Mouse (Mus musculus) ovary, adult 10 weeks (tissue): ENCODE data around the gene Angptl8. TPM values are rescaled to one million over a fixed set of nuclear protein-coding genes. Genes with fewer than 3 reads are reported as not detected.

Experiments used
- polyA plus RNA-seq: library from polyadenylated mRNA; stranded (reverse); fragments of 350-450 nt; fragmentation: Illumina TruSeq; extraction: RNeasy Lipid Tissue Mini Kit (QIAGEN cat#74804); gene quantifications from one replicate; pipeline ENCODE4 v1.2.3, GENCODE M21; 2014

Gene Angptl8
- polyA plus RNA-seq: not detected

GRCm38 (mm10) chr9:21835258-21835912 is at the start of gene Angptl8:
TSS of gene Angptl8 (plus strand) at chr9:21835510.

GRCm38 (mm10) chr9:21798345-21799009 is 36.8 kb upstream of the Angptl8 start, which contains the start of gene Kank2:
TSS of gene Kank2 (minus strand) at chr9:21798744.

DNA sequence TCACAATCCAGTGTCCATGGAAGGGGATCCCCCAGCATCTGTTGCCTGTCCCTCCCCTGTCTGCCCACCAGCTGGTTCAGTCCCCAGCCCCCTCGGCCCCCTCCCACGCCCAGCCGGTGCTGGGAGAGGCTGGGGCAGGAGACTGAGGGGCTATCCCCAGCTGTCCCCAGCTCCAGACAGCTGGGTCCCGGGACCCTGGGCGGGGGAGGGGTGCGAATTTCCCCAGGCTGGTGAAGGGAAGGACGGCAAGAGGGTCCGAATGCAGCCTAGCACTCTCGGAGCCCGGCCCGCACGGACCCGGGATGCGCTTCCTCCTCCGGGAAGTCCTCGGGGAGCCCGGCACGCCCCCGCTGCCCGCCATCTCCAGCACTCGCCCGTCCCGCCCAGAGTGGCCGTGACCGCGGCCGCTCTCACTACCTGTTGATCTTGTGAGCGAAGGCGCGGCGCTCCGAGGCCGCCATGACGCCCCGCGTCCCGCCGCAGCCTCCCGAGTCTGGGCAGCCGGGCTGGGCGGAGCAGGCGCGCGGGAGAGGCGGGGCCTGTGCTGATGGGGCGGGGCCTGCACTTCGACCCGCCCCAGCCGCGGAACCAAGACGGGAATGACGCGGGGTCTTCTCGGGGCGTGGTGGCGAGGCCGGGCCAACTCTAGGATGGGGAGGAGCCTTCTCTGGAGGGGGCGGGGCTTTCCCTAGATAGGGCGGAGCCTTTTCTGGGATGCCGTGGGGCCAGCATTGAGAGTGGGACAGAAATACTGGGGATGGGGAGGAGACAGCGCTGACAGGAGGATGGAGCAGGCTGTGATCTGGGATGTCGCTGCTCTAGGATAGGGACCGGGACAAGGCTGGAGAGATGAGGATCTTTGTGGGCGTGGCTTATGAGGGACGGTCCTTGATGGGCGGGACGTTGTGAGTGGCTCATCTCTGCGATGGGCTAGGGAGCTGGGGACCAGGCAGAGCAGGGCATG is 17.1 kb downstream of the Angptl8 start, which contains the start of gene Dock6:
Dock6 (minus strand) TSS at position 508 of the 964 bp plus-strand sequence.

Other genes with a start within 250 kb of the Angptl8 start
- 47.5 TPM for gene Timm29, start 242.8 kb upstream of the Angptl8 start, polyA plus RNA-seq
- gene Yipf2, start 242.7 kb upstream of the Angptl8 start, polyA plus RNA-seq: 7.0 TPM
- 6.6 TPM for gene Smarca4, start 219.3 kb upstream of the Angptl8 start, polyA plus RNA-seq
- 21.2 TPM for gene Ldlr, start 112.0 kb upstream of the Angptl8 start, polyA plus RNA-seq
- gene Spc24, start 75.2 kb upstream of the Angptl8 start, polyA plus RNA-seq: 5.9 TPM
- 32.1 TPM for gene Kank2, start 36.8 kb upstream of the Angptl8 start, polyA plus RNA-seq
- gene Dock6, start 17.1 kb downstream of the Angptl8 start, polyA plus RNA-seq: 3.3 TPM
- gene Rab3d, start 82.7 kb downstream of the Angptl8 start, polyA plus RNA-seq: 4.4 TPM
- gene Ccdc159, start 92.0 kb downstream of the Angptl8 start, polyA plus RNA-seq: 0.43 TPM
- 0.46 TPM for gene Tmem205, start 92.0 kb downstream of the Angptl8 start, polyA plus RNA-seq
- 0.40 TPM for gene Plppr2, start 101.5 kb downstream of the Angptl8 start, polyA plus RNA-seq
- 4.3 TPM for gene Swsap1, start 120.2 kb downstream of the Angptl8 start, polyA plus RNA-seq
- not detected for gene Epor, start 128.0 kb downstream of the Angptl8 start, polyA plus RNA-seq
- gene Rgl3, start 153.9 kb downstream of the Angptl8 start, polyA plus RNA-seq: 0.26 TPM
- 0.77 TPM for gene Ccdc151, start 167.1 kb downstream of the Angptl8 start, polyA plus RNA-seq
- gene Prkcsh, start 167.3 kb downstream of the Angptl8 start, polyA plus RNA-seq: 7.8 TPM
- gene Elavl3, start 216.5 kb downstream of the Angptl8 start, polyA plus RNA-seq: 0.29 TPM
- not detected for gene Gm49318, start 235.7 kb downstream of the Angptl8 start, polyA plus RNA-seq
- gene Zfp653, start 235.9 kb downstream of the Angptl8 start, polyA plus RNA-seq: not detected
- 2.0 TPM for gene Ecsit, start 249.9 kb downstream of the Angptl8 start, polyA plus RNA-seq